Mouse (Mus musculus) liver, postnatal 0 days (tissue): ENCODE measurements around the gene Mrnip.
"Not testable (repeated sequence)": the region's sequence is repeated elsewhere in the genome, so short reads cannot be mapped to it uniquely, and the experiment has no call there.

Experiments used
- CTCF ChIP-seq: sonication (generic); IDR thresholded peaks from 2 replicates; pipeline ENCODE4 v1.5.1; 2016; ENCODE audit warnings: antibody characterized with exemption, low read depth
- EP300 ChIP-seq: IDR thresholded peaks from 2 replicates; pipeline ENCODE4 v1.6.1; 2016; ENCODE audit warnings: antibody characterized with exemption, low read depth, mild to moderate bottlenecking

DNA sequence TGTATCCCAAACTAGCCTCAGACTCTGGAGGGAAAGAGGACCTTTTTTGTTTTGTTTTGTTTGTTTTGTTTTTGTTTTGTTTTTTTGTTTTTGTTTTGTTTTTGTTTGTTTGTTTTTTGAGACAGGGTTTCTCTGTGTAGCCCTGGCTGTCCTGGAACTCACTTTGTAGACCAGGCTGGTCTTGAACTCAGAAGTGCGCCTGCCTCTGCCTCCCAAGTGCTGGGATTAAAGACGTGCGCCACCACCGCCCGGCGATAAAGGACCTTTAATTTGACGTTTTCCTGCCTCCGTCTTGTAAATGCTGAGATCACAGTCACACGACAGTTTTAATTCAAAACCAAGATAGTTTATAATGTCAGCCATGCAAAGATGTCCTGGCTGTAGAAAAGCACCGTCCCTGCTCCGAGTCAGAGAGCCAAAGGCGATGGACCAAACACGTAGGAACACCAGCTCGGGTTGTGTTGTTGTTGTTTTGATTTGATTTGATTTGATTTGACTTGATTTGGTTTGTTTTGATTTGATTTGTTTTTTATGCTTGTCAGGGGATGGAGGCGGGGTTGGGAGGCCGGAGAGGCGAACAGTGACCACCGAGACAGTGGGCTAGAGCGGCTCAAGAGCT is at the start of gene Mrnip:
- TF ChIP-seq EP300: peak; percentile 51; the same call in 1 of the 2 replicates
- TF ChIP-seq CTCF: not testable (repeated sequence)
